Mouse (Mus musculus) C2C12 (cell line): ENCODE measurements around the gene Mbd6. TPM values are rescaled to one million over a fixed set of nuclear protein-coding genes. Genes with fewer than 3 reads are reported as not detected.

Experiments
- H3K27me3 ChIP-seq: one replicate; pipeline ENCODE4 v1.6.1; 2011; ENCODE audit not compliant: control insufficient read depth, insufficient read depth, insufficient read length
- H3K36me3 ChIP-seq: one replicate; pipeline ENCODE4 v1.6.1; 2011; ENCODE audit not compliant: control insufficient read depth, insufficient read depth
- H3K4me3 ChIP-seq: one replicate; pipeline ENCODE4 v1.5.1; 2011; ENCODE audit warnings: mild to moderate bottlenecking, control low read depth; ENCODE audit not compliant: poor library complexity, insufficient read depth, severe bottlenecking
- H3K79me2 ChIP-seq: one replicate; pipeline ENCODE4 v1.6.1; 2011; ENCODE audit not compliant: control insufficient read depth, insufficient read depth
- H3K79me3 ChIP-seq: one replicate; pipeline ENCODE4 v1.6.1; 2011; ENCODE audit warnings: low read depth, control low read depth
- H3ac ChIP-seq: one replicate; pipeline ENCODE3; 2011; ENCODE audit warnings: low read depth; ENCODE audit not compliant: control insufficient read depth, insufficient read length
- CEBPB ChIP-seq: IDR thresholded peaks from one replicate; pipeline ENCODE4 v1.6.1; 2011; ENCODE audit warnings: low read depth, mild to moderate bottlenecking, control low read depth, moderate library complexity
- CTCF ChIP-seq: IDR thresholded peaks from one replicate; pipeline ENCODE4 v1.5.1; 2011; ENCODE audit not compliant: control insufficient read depth, insufficient read depth, insufficient read length
- FOSL1 ChIP-seq: IDR thresholded peaks from one replicate; pipeline ENCODE4 v1.8.0; 2011; ENCODE audit warnings: mild to moderate bottlenecking, low read length; ENCODE audit not compliant: poor library complexity, insufficient read depth, severe bottlenecking
- MAX ChIP-seq: IDR thresholded peaks from one replicate; pipeline ENCODE4 v1.6.1; 2011; ENCODE audit warnings: mild to moderate bottlenecking, control low read depth
- MYOD1 ChIP-seq: IDR thresholded peaks from one replicate; pipeline ENCODE4 v1.6.1; 2011; ENCODE audit warnings: low read depth; ENCODE audit not compliant: control insufficient read depth, insufficient read length
- MYOG ChIP-seq: IDR thresholded peaks from one replicate; pipeline ENCODE4 v1.6.1; 2011; ENCODE audit not compliant: control insufficient read depth, insufficient read length; ENCODE audit errors: extremely low read depth
- USF1 ChIP-seq: IDR thresholded peaks from one replicate; pipeline ENCODE4 v1.6.1; 2011; ENCODE audit warnings: low read depth, mild to moderate bottlenecking, control low read depth, moderate library complexity
- polyA plus RNA-seq: library from polyadenylated mRNA; unstranded; fragments of >200 nt; fragmentation: generic; extraction: Trizol; gene quantifications from one replicate; pipeline ENCODE4 v1.2.1, GENCODE M21; 2012; ENCODE audit warnings: missing spikeins

The Mbd6 gene
- polyA plus RNA-seq, 1 experiment, result 15.2 TPM

DNA sequence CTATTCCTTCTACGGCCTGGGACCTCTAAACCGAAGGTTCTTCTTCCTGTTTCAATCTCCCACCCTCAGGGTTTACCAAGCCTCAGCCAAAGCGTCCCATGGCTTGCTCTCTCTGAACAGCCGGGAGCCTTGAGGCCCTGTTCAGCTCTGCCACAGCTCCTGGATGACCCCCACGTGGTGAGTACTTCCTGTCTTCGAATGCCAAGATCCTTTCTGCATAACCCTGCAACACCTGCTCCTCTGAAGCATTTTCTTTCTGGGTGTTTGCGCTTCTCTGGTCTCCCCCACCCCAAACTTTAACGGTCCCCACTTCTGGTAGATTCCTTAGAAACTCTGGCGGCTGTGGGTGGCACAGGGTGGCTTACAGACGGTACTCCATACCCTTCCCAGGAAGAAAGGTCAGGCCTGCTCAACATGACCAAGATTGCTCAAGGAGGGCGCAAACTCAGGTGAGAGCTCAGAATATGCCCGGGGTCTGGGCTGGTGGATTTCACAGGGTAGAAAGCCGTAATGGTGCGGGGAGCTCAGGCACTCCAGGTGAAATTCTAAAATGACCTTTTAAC lies 36.7 kb upstream of the Mbd6 start:
- H3K79me2 ChIP-seq, result no peaks in the 10 kb centered on the region
- no peak for TF ChIP-seq CTCF
- TF ChIP-seq MAX, result no peak
- TF ChIP-seq CEBPB, result no peak
- no peak for TF ChIP-seq MYOG
- no peak for TF ChIP-seq MYOD1
- TF ChIP-seq FOSL1, result no peak
- TF ChIP-seq USF1, result no peak
- no peaks in the 10 kb centered on the region for H3K79me3 ChIP-seq
- H3K4me3 ChIP-seq, result no peak overlapping the region
- no peak overlapping the region for H3ac ChIP-seq
- no peaks in the 10 kb centered on the region for H3K36me3 ChIP-seq
- peaks cover 64% of the 10 kb centered on the region for H3K27me3 ChIP-seq

DNA sequence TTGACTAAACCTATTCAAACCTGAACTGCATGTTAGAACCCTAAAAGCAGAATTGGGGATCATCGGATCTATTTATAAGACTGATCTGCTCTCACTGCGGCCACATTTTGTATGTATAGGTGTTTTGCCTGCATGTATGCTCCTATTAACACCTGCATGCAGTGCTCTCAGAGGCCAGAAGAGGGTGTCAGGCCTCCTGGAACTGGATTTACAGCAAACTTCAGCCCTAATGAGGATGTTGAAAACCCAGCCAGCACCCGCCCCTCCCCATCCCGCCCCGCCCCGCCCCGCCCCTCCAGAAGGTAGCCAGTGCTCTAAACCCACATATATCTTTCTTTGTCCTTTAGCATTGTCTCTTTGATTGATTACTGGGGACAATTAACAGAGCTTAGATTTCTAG lies 35.7 kb upstream of the Mbd6 start:
- Histone ChIP-seq H3K79me3 (no peaks in the 10 kb centered on the region), H3K79me2 (no peaks in the 10 kb centered on the region), H3K4me3 (no peak overlapping the region), H3K36me3 (no peaks in the 10 kb centered on the region), H3ac (no peak overlapping the region), H3K27me3 (peaks cover 64% of the 10 kb centered on the region)
- TF ChIP-seq MYOD1, result no peak
- TF ChIP-seq FOSL1, result no peak
- TF ChIP-seq MYOG, result no peak
- no peak for TF ChIP-seq USF1
- no peak for TF ChIP-seq CEBPB
- no peak for TF ChIP-seq CTCF
- no peak for TF ChIP-seq MAX

GRCm38 (mm10) chr10:127323131-127323855 lies 34.5 kb upstream of the Mbd6 start:
- no peaks in the 10 kb centered on the region for H3K79me3 ChIP-seq
- no peak for TF ChIP-seq MAX
- TF ChIP-seq CEBPB, result no peak
- no peak for TF ChIP-seq MYOG
- no peak for TF ChIP-seq MYOD1
- TF ChIP-seq FOSL1, result no peak
- TF ChIP-seq USF1, result no peak
- TF ChIP-seq CTCF, result no peak
- no peak overlapping the region for H3K4me3 ChIP-seq
- H3K27me3 ChIP-seq, result peaks cover 56% of the 10 kb centered on the region
- no peak overlapping the region for H3ac ChIP-seq
- H3K36me3 ChIP-seq, result no peaks in the 10 kb centered on the region
- H3K79me2 ChIP-seq, result no peaks in the 10 kb centered on the region

DNA sequence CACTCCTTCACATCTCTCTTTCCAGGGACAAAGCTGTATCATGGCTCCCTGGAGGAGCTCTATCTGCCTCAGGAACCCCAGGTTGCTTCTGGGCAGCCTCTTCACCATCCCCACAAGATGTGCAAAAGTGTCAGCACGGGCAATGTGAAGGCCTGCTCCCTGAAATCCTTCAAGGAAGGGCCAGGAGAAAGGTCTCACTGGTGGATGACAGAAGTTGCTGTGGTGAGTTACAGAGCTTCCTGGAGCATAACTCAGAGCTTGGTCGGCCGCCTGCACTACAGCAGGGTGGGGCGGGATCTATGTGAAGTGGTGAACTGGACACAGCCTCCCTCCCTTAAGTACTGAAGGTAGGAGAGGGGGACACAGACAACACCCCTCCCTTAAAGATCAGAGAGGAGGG lies 33.9 kb upstream of the Mbd6 start:
- Histone ChIP-seq H3K79me3 (no peaks in the 10 kb centered on the region), H3K4me3 (no peak overlapping the region), H3ac (no peak overlapping the region), H3K79me2 (no peaks in the 10 kb centered on the region), H3K27me3 (peaks cover 52% of the 10 kb centered on the region), H3K36me3 (no peaks in the 10 kb centered on the region)
- TF ChIP-seq MYOD1 (no peak), CEBPB (no peak), MAX (no peak), USF1 (no peak), CTCF (no peak), MYOG (no peak), FOSL1 (no peak)

GRCm38 (mm10) chr10:127322178-127322577 lies 33.4 kb upstream of the Mbd6 start:
- no peaks in the 10 kb centered on the region for H3K36me3 ChIP-seq
- no peak overlapping the region for H3ac ChIP-seq
- no peak overlapping the region for H3K4me3 ChIP-seq
- TF ChIP-seq MAX, result no peak
- TF ChIP-seq CTCF, result no peak
- TF ChIP-seq CEBPB, result no peak
- no peak for TF ChIP-seq FOSL1
- no peak for TF ChIP-seq MYOD1
- peaks cover 48% of the 10 kb centered on the region for H3K27me3 ChIP-seq
- H3K79me3 ChIP-seq, result no peaks in the 10 kb centered on the region
- no peaks in the 10 kb centered on the region for H3K79me2 ChIP-seq

DNA sequence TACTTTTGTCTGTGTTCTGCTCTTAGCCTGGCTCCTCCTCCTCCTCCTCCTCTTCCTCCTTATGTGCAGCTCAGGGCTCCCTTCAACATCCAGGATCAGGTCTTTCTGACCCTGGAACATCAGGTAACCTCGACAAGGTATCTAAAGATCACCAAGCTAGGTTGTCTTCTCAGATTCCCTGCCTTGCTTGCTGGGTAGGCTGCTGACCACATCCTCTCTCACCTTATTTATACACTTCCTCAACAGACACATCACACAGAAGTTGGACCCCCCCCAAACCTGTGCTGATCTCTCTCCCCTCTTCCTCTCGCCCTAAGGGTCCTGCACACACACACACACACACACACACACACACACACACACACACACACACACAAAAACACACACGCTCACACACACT lies 32.8 kb upstream of the Mbd6 start, which contains the start of gene Arhgap9:
TSS of gene Arhgap9 (plus strand) at position 344 of the 400 bp plus-strand sequence.
- no peaks in the 10 kb centered on the region for H3K79me2 ChIP-seq
- H3K36me3 ChIP-seq, result no peaks in the 10 kb centered on the region
- no peak for TF ChIP-seq CTCF
- no peak for TF ChIP-seq CEBPB
- TF ChIP-seq MYOG, result no peak
- no peak for TF ChIP-seq USF1
- no peak for TF ChIP-seq MAX
- TF ChIP-seq FOSL1, result no peak
- no peak for TF ChIP-seq MYOD1
- no peaks in the 10 kb centered on the region for H3K79me3 ChIP-seq
- no peak within 1 kb of the TSS for H3K4me3 ChIP-seq
- no peak within 1 kb of the TSS for H3ac ChIP-seq
- peaks cover 42% of the 10 kb centered on the region for H3K27me3 ChIP-seq
